Mouse (Mus musculus): ENCODE data around the gene Hist3h2ba.

DNA sequence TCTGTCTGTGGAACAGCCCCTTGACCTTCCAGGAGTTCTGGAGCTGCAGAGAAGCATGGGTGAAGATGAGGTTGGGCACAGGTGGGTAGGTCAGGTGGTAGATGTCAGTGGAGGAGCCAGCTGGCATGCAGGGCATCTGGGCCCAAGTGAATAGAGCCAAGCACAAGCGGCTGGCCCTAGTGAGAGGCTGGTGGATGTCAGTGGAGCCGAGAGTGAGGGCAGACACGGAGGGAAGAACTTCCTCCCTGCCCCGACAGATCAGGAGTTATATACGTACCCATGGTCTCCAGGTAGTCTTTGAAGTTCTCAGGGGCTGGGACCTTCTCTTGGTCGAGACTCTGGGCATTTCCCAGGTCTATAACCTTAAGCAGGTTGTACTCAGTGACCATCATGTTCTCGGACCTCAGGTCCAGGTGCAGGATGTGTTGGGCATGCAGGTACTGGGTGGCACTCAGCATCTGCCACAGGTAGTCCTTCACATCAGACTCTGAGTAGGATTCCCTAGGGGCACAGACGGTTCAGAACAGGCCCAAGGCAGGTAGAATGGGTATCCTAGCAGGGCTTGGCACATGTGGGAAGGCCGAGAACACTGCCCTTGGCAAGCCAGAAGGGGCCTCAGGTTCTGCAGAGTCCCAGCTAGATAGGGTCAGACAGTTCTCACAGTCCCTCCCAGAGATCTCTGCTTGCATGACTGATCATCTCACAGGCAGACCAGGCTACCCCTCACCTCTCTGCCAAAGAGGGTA, 46.5 kb downstream of the Hist3h2ba start:
- TF ChIP-seq CTCF (IDR thresholded peaks at IDR 0.05; ENCODE audit: control insufficient read depth, insufficient read depth, low read length), result no peak
- no peak for TF ChIP-seq POLR2A (IDR thresholded peaks at IDR 0.05; ENCODE audit: borderline replicate concordance, control insufficient read depth, low read depth, low read length)

Data from bone marrow, adult 2 months (tissue).